22 mouse cellular contexts compared by ENCODE assay signal in genomic region chr13:35540433-35540832, GRCm38 (mm10).
"Had no signal": no experiment of that assay in that cellular context is flagged by ENCODE, and none has a peak within 500 bp of the region (broad histone marks: within the 10 kb centered on the region; RNA-seq: fewer than 3 reads in every experiment).

No protein-coding gene starts in this region.

- H3K27me3 ChIP-seq: lung, embryonic 15.5 days; midbrain, embryonic 13.5 days; neural tube, embryonic 13.5 days; stomach, embryonic 15.5 days had no signal

- H3K4me3 ChIP-seq: layer of hippocampus, adult 2 months; lung, embryonic 15.5 days; megakaryocyte, embryonic 14.5 days; midbrain, embryonic 10.5 days; midbrain, embryonic 13.5 days; myocyte; neural tube, embryonic 13.5 days; stomach, embryonic 15.5 days had no signal

- H3K36me3 ChIP-seq: lung, embryonic 15.5 days; midbrain, embryonic 10.5 days; midbrain, embryonic 13.5 days; neural tube, embryonic 13.5 days; stomach, embryonic 15.5 days had no signal

- ATAC-seq: intestine, embryonic 16.5 days; midbrain, embryonic 13.5 days; midbrain, embryonic 16.5 days had no signal

- H3K9ac ChIP-seq: lung, embryonic 15.5 days; midbrain, embryonic 13.5 days; neural tube, embryonic 13.5 days; stomach, embryonic 15.5 days had no signal

- H3K4me1 ChIP-seq: lung, embryonic 15.5 days; megakaryocyte, embryonic 14.5 days; midbrain, embryonic 10.5 days; midbrain, embryonic 13.5 days; neural tube, embryonic 13.5 days; stomach, embryonic 15.5 days had no signal

- H3K27ac ChIP-seq: layer of hippocampus, adult 2 months; lung, embryonic 15.5 days; midbrain, embryonic 10.5 days; midbrain, embryonic 13.5 days; neural tube, embryonic 13.5 days; stomach, embryonic 15.5 days had no signal

- H3K4me2 ChIP-seq: lung, embryonic 15.5 days; midbrain, embryonic 13.5 days; neural tube, embryonic 13.5 days; stomach, embryonic 15.5 days had no signal

- H3K9me3 ChIP-seq: lung, embryonic 15.5 days; midbrain, embryonic 10.5 days; midbrain, embryonic 13.5 days; neural tube, embryonic 13.5 days; stomach, embryonic 15.5 days had no signal

- DNase-seq: kidney, adult 18-20 months; kidney, adult 9 months; kidney, postnatal 14 days; kidney, postnatal 4 days; layer of hippocampus, adult 9-11 months; lung, adult 18-20 months; lung, postnatal 10 days; lung, postnatal 36 days; retina, postnatal 1 day; right cerebral cortex, postnatal 25 days; spleen, adult 18-20 months; thymus, postnatal 25 days had no signal
